In the genomic region with DNA sequence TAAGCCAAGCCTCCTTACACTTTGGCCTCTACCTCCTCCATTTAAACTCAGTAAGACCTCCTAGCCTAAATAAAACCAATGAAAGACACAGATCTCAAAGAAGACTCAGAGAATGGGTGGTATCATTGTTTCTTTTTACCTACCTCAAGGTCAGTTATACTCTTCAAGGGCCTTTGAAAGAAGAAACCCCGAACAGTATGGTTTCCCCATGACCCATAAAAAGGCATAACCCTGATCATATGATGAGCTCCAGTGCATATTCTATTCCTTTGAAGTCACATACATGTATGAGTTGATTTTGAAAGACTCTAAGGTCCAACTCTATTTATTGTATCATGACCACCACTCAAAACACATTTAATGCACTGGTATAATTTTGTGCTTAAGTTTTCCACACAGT, we compare ENCODE assay signal across 8 mouse cellular contexts. TPM values are rescaled to one million over a fixed set of nuclear protein-coding genes. Genes with fewer than 3 reads are reported as not detected.
A peak's percentile ranks its signal among the peaks of the same experiment; 100 is the strongest.
DNase-seq lines count a peak whose midpoint lies in the region; ATAC-seq and TF ChIP-seq lines count a peak whose summit lies in the region.

A gene (plus strand): TSS at position 301 of the 400 bp plus-strand sequence.

- peak within 1 kb of the TSS; percentile 74 for H3K27ac ChIP-seq in ES-E14 (ENCODE audit: insufficient read depth, low read depth, low read length, poor library complexity, severe bottlenecking)
- no peak within 1 kb of the TSS for H3K27ac ChIP-seq in forebrain, embryonic 14.5 days (ENCODE audit: low read depth, low read length)
- peak within 1 kb of the TSS; percentile 59 for H3K27ac ChIP-seq in hindbrain, embryonic 15.5 days (replicated peaks)
- H3K27ac ChIP-seq in midbrain, embryonic 10.5 days (replicated peaks): peak within 1 kb of the TSS; percentile 84

- peaks cover 6 to 7% of the 10 kb centered on the region in 2 experiments; a peak in 3 of 4 replicates for H3K4me1 ChIP-seq in ES-E14 (ENCODE audit: control insufficient read depth in 2 of 2, insufficient read depth in 2 of 2, low read length in 2 of 2, poor library complexity in 1 of 2)
- H3K4me1 ChIP-seq in forebrain, embryonic 14.5 days (ENCODE audit: control insufficient read depth, insufficient read depth, low read length): no peaks in the 10 kb centered on the region
- H3K4me1 ChIP-seq in hindbrain, embryonic 15.5 days (replicated peaks): peaks cover 18% of the 10 kb centered on the region
- H3K4me1 ChIP-seq in midbrain, embryonic 10.5 days: peaks cover 23% of the 10 kb centered on the region

- no peaks in the 10 kb centered on the region for H3K9me3 ChIP-seq in ES-E14 (ENCODE audit: control insufficient read depth, insufficient read depth, low read depth, low read length)
- H3K9me3 ChIP-seq in forebrain, embryonic 14.5 days (replicated peaks; ENCODE audit: control insufficient read depth, low read length): no peaks in the 10 kb centered on the region
- H3K9me3 ChIP-seq in hindbrain, embryonic 15.5 days: no peaks in the 10 kb centered on the region
- no peaks in the 10 kb centered on the region for H3K9me3 ChIP-seq in midbrain, embryonic 10.5 days (replicated peaks)

- ATAC-seq in forebrain, embryonic 14.5 days: no peak
- no peak for ATAC-seq in hindbrain, embryonic 15.5 days (ENCODE audit: low FRiP score, low read depth)

- no peaks in the 10 kb centered on the region for H3K27me3 ChIP-seq in forebrain, embryonic 14.5 days (replicated peaks; ENCODE audit: control insufficient read depth, insufficient read depth, low read length)
- peaks cover 3% of the 10 kb centered on the region; the same call in 1 of the 2 replicates for H3K27me3 ChIP-seq in hindbrain, embryonic 15.5 days
- H3K27me3 ChIP-seq in midbrain, embryonic 10.5 days (ENCODE audit: low read depth, poor library complexity, severe bottlenecking): peaks cover 16% of the 10 kb centered on the region

- no peak for DNase-seq in adrenal gland, adult 18-20 months (ENCODE audit: low spot score in 2 of 2)
- no peak for DNase-seq in adrenal gland, adult (ENCODE audit: inconsistent age in 2 of 2, low spot score in 1 of 2)
- DNase-seq in ES-E14 (ENCODE audit: low read depth, low spot score): no peak
- no peak for DNase-seq in forebrain, embryonic 14.5 days (ENCODE audit: low spot score)
- no peak for DNase-seq in midbrain, embryonic 10.5 days (ENCODE audit: low spot score)
- DNase-seq in T-cell, adult 2 months (ENCODE audit: low spot score): no peak
- no peak for DNase-seq in kidney, adult 18-20 months

- 93% methylated on average over 1 of the region's 1 CpGs for WGBS in forebrain, embryonic 14.5 days
- WGBS in hindbrain, embryonic 15.5 days: 95% methylated on average over 1 of the region's 1 CpGs
- WGBS in midbrain, embryonic 10.5 days: 100% methylated on average over 1 of the region's 1 CpGs

- peak within 1 kb of the TSS; percentile 85 for H3K9ac ChIP-seq in ES-E14 (ENCODE audit: insufficient read depth, low read depth, low read length, poor library complexity, severe bottlenecking)
- H3K9ac ChIP-seq in forebrain, embryonic 14.5 days (ENCODE audit: low read length): peak within 1 kb of the TSS; percentile 65
- H3K9ac ChIP-seq in hindbrain, embryonic 15.5 days: peak within 1 kb of the TSS; percentile 71

- in situ Hi-C loops in ES-E14 (cut with MboI; ENCODE audit: low sequenced_read_pairs in 2 of 2, unreplicated experiment in 2 of 2): no loop called here

- peak within 1 kb of the TSS; percentile 85 for H3K4me2 ChIP-seq in forebrain, embryonic 14.5 days (ENCODE audit: low read length)
- H3K4me2 ChIP-seq in hindbrain, embryonic 15.5 days: peak within 1 kb of the TSS; percentile 80

- H3K4me3 ChIP-seq in ES-E14 (ENCODE audit: insufficient read depth in 1 of 2, low read depth in 1 of 2, low read length in 2 of 2, poor library complexity in 1 of 2, severe bottlenecking in 1 of 2): peak within 1 kb of the TSS; percentile 93 to 96
- peak within 1 kb of the TSS; percentile 64 for H3K4me3 ChIP-seq in forebrain, embryonic 14.5 days (ENCODE audit: low read depth, low read length)
- peak within 1 kb of the TSS; percentile 92 for H3K4me3 ChIP-seq in hindbrain, embryonic 15.5 days
- peak within 1 kb of the TSS; percentile 85 for H3K4me3 ChIP-seq in midbrain, embryonic 10.5 days

- H3K36me3 ChIP-seq in ES-E14 (ENCODE audit: control insufficient read depth, insufficient read depth, low read length, poor library complexity, severe bottlenecking): 0 out of 2 replicates have a peak, but pooled peaks cover 3% of the 10 kb centered on the region
- no peaks in the 10 kb centered on the region for H3K36me3 ChIP-seq in forebrain, embryonic 14.5 days (ENCODE audit: control insufficient read depth, insufficient read depth, low read length)
- no peaks in the 10 kb centered on the region for H3K36me3 ChIP-seq in hindbrain, embryonic 15.5 days
- H3K36me3 ChIP-seq in midbrain, embryonic 10.5 days: no peaks in the 10 kb centered on the region

TF ChIP-seq in ES-E14, 5 proteins besides CTCF, POLR2A, EP300 and RAD21:
- no peak for TF ChIP-seq MAFK (IDR thresholded peaks at IDR 0.05; ENCODE audit: insufficient read depth, low read depth, low read length)
- no peak for TF ChIP-seq ZNF384 (IDR thresholded peaks at IDR 0.05; ENCODE audit: low read depth, low read length)
- no peak for TF ChIP-seq CHD2 (IDR thresholded peaks at IDR 0.05; ENCODE audit: low read depth, low read length)
- no peak for TF ChIP-seq ZC3H11A (IDR thresholded peaks at IDR 0.05; ENCODE audit: borderline replicate concordance, low read depth, low read length)
- no peak for TF ChIP-seq HCFC1 (IDR thresholded peaks at IDR 0.05; ENCODE audit: borderline replicate concordance, insufficient read depth, low read length)

RNA-seq across cellular contexts. Expression of the gene that starts here (rescaled TPM):
- total RNA-seq in adrenal gland, adult 18-20 months (2021): 100 to 1,000 TPM; 123 to 143 TPM
- total RNA-seq in ES-E14 (2012; rRNA removed): 21.4 and 26.7 TPM in 2 replicates
- polyA plus RNA-seq in forebrain, embryonic 14.5 days (2014; fragmentation: Nextera tagmentation; extraction: Ambion mirVana): 0.79 and 0.90 TPM in 2 replicates
- 2.3 and 2.8 TPM in 2 replicates for polyA plus RNA-seq in hindbrain, embryonic 15.5 days (2015; fragmentation: Nextera tagmentation; extraction: Ambion mirVana)
- polyA plus RNA-seq in midbrain, embryonic 10.5 days (2016; fragmentation: Nextera tagmentation; extraction: Ambion mirVana): 4.6 and 5.7 TPM in 2 replicates
